Mouse (Mus musculus): Measurements from ENCODE around the gene Cenpq. TPM values are rescaled to one million over a fixed set of nuclear protein-coding genes. Genes with fewer than 3 reads are reported as not detected.

Cenpq gene
- polyA plus RNA-seq, 1 experiment from 2014 or later: 16.3 TPM

- Histone ChIP-seq H3K9ac (no peak overlapping the region), H3K4me2 (no peak overlapping the region), H3K9me3 (replicated peaks) (no peaks in the 10 kb centered on the region), H3K4me3 (no peak overlapping the region), H3K27ac (no peak overlapping the region), H3K27me3 (no peaks in the 10 kb centered on the region), H3K36me3 (no peaks in the 10 kb centered on the region), H3K4me1 (replicated peaks) (no peaks in the 10 kb centered on the region)
- no peak for ATAC-seq (replicated peaks; ENCODE audit: insufficient number of reproducible peaks, insufficient read depth, low FRiP score, low read depth)
- WGBS: 71% methylated on average over 4 of the region's 4 CpGs
These were observed 46.9 kb downstream of the Cenpq start for GRCm38 (mm10) chr17:40887849-40888536.

DNA sequence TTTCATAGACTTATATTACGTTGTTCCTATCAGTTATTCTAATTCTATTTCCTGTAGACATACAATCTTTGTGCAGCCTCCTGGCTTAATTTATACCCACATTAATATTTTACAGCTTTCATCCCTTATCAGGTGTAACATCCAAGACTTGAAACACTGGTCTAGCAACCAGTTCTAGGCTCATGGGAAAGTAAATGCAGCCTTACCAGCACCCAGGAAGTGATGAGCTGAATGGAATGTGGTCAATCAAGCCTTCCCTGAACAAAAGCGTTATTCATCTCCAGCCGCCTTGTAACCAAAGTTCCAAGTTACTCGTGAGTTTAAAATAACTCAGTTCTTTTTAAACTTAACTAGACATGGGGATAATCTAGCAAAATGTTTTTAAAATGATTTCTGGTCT is 49.7 kb downstream of the Cenpq start:
- Histone ChIP-seq H3K9ac (no peak overlapping the region), H3K27ac (no peak overlapping the region), H3K36me3 (no peaks in the 10 kb centered on the region), H3K4me3 (no peak overlapping the region), H3K4me1 (replicated peaks) (no peaks in the 10 kb centered on the region), H3K9me3 (replicated peaks) (no peaks in the 10 kb centered on the region), H3K27me3 (no peaks in the 10 kb centered on the region), H3K4me2 (no peak overlapping the region)
- 73% methylated on average over 4 of the region's 4 CpGs for WGBS
- ATAC-seq (replicated peaks; ENCODE audit: insufficient number of reproducible peaks, insufficient read depth, low FRiP score, low read depth): no peak

GRCm38 (mm10) chr17:40882172-40882571 is 52.7 kb downstream of the Cenpq start:
- Histone ChIP-seq H3K9ac (no peak overlapping the region), H3K36me3 (no peaks in the 10 kb centered on the region), H3K4me2 (no peak overlapping the region), H3K27ac (no peak overlapping the region), H3K9me3 (replicated peaks) (no peaks in the 10 kb centered on the region), H3K27me3 (no peaks in the 10 kb centered on the region), H3K4me1 (replicated peaks) (peaks cover 12% of the 10 kb centered on the region), H3K4me3 (no peak overlapping the region)
- 77% methylated on average over 6 of the region's 6 CpGs for WGBS
- no peak for ATAC-seq (replicated peaks; ENCODE audit: insufficient number of reproducible peaks, insufficient read depth, low FRiP score, low read depth)

GRCm38 (mm10) chr17:40879924-40880691 is 54.7 kb downstream of the Cenpq start, which contains the start of gene 9130008F23Rik:
9130008F23Rik (minus strand) TSS chr17:40880559.
- H3K4me1 ChIP-seq (replicated peaks): peaks cover 12% of the 10 kb centered on the region
- no peaks in the 10 kb centered on the region for H3K36me3 ChIP-seq
- peak within 1 kb of the TSS; percentile 86 for H3K27ac ChIP-seq
- H3K4me2 ChIP-seq: peak within 1 kb of the TSS; percentile 80
- H3K4me3 ChIP-seq: peak within 1 kb of the TSS; percentile 82
- under 1% methylated on average over 40 of the region's 40 CpGs for WGBS
- H3K9me3 ChIP-seq (replicated peaks): no peaks in the 10 kb centered on the region
- ATAC-seq (replicated peaks; ENCODE audit: insufficient number of reproducible peaks, insufficient read depth, low FRiP score, low read depth): peak; percentile 72
- H3K27me3 ChIP-seq: no peaks in the 10 kb centered on the region
- peak within 1 kb of the TSS; percentile 77 for H3K9ac ChIP-seq

DNA sequence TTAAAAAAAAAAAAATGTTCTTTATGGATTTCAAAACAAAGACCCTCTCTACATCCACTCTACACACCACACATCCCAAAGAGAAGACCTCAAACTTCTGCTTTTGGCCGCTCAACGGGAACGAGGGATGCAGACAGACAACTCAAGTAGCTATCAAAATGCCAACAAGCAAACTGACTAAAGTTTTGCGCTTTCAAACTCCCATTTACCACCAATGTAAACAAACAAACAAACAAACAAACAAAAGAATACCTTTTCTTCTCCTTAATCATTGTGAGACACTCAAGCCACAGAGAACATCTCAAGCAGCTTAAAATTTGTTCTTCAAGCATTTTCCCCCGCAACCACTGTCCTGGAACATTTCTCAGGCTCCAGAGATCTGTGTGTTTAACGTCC is 55.3 kb downstream of the Cenpq start:
- no peaks in the 10 kb centered on the region for H3K27me3 ChIP-seq
- WGBS: 3% methylated on average over 6 of the region's 6 CpGs
- peak overlapping the region; percentile 80 for H3K4me2 ChIP-seq
- H3K27ac ChIP-seq: peak overlapping the region; percentile 86
- peaks cover 12% of the 10 kb centered on the region for H3K4me1 ChIP-seq (replicated peaks)
- no peak for ATAC-seq (replicated peaks; ENCODE audit: insufficient number of reproducible peaks, insufficient read depth, low FRiP score, low read depth)
- H3K9me3 ChIP-seq (replicated peaks): no peaks in the 10 kb centered on the region
- H3K36me3 ChIP-seq: no peaks in the 10 kb centered on the region
- peak overlapping the region; percentile 82 for H3K4me3 ChIP-seq
- peak overlapping the region; percentile 77 for H3K9ac ChIP-seq

DNA sequence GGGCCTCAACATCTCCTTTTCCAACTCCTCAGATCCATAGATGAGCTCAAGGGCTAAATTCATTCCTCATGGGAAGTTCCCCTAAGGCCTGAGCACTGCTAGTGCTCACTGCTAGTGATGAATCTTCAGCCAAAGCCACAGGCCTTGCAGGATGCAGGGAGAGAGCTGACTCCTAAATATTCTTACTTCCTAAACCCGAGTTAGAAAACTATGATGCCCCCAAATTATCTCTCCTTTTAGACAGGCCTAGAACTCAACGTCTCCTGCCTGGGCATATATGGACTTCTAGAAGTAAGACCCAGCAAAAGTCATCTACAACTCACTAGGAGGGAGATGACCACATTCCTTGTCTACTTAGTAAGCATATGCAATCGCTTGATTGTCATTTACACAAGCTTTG is 57.1 kb downstream of the Cenpq start:
- H3K4me1 ChIP-seq (replicated peaks): peaks cover 12% of the 10 kb centered on the region
- H3K27ac ChIP-seq: no peak overlapping the region
- WGBS: 29% methylated on average over 3 of the region's 3 CpGs
- H3K4me3 ChIP-seq: peak overlapping the region; percentile 82
- no peak overlapping the region for H3K9ac ChIP-seq
- ATAC-seq (replicated peaks; ENCODE audit: insufficient number of reproducible peaks, insufficient read depth, low FRiP score, low read depth): no peak
- H3K36me3 ChIP-seq: no peaks in the 10 kb centered on the region
- no peaks in the 10 kb centered on the region for H3K9me3 ChIP-seq (replicated peaks)
- no peaks in the 10 kb centered on the region for H3K27me3 ChIP-seq
- peak overlapping the region; percentile 80 for H3K4me2 ChIP-seq

- H3K4me1 ChIP-seq (replicated peaks): peaks cover 12% of the 10 kb centered on the region
- WGBS: 70% methylated on average over 1 of the region's 1 CpGs
- H3K27ac ChIP-seq: no peak overlapping the region
- no peak for ATAC-seq (replicated peaks; ENCODE audit: insufficient number of reproducible peaks, insufficient read depth, low FRiP score, low read depth)
- H3K36me3 ChIP-seq: no peaks in the 10 kb centered on the region
- no peaks in the 10 kb centered on the region for H3K9me3 ChIP-seq (replicated peaks)
- no peak overlapping the region for H3K4me2 ChIP-seq
- no peak overlapping the region for H3K4me3 ChIP-seq
- no peaks in the 10 kb centered on the region for H3K27me3 ChIP-seq
- no peak overlapping the region for H3K9ac ChIP-seq
These were observed 59.3 kb downstream of the Cenpq start for GRCm38 (mm10) chr17:40875568-40875967.

DNA sequence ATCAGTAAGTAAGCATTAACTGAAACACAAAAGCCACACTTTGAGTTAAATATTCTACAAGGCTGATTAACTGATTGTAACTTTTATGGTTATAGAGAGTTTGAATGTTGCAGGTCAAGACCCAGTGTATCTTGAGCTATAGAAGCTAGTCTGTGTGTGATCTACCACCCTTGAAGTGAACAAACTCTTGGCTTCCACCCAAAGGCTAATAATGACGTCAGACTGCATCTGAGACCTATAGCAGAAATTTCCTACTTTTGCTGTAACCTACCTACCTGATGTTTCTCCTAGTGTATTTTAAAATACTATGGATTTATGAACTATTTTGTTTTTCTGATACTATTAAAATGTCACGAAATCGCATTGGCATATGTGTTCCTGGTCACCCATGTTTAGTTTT is 60.1 kb downstream of the Cenpq start:
- Histone ChIP-seq H3K4me3 (no peak overlapping the region), H3K27ac (no peak overlapping the region), H3K9ac (no peak overlapping the region), H3K4me1 (replicated peaks) (peaks cover 12% of the 10 kb centered on the region), H3K36me3 (no peaks in the 10 kb centered on the region), H3K4me2 (no peak overlapping the region), H3K27me3 (no peaks in the 10 kb centered on the region), H3K9me3 (replicated peaks) (no peaks in the 10 kb centered on the region)
- ATAC-seq (replicated peaks; ENCODE audit: insufficient number of reproducible peaks, insufficient read depth, low FRiP score, low read depth): no peak
- WGBS: 70% methylated on average over 3 of the region's 3 CpGs

GRCm38 (mm10) chr17:40873582-40874011 is 61.2 kb downstream of the Cenpq start:
- H3K27ac ChIP-seq: no peak overlapping the region
- no peak overlapping the region for H3K9ac ChIP-seq
- H3K27me3 ChIP-seq: no peaks in the 10 kb centered on the region
- no peaks in the 10 kb centered on the region for H3K36me3 ChIP-seq
- no peaks in the 10 kb centered on the region for H3K9me3 ChIP-seq (replicated peaks)
- 29% methylated on average over 2 of the region's 2 CpGs for WGBS
- no peak overlapping the region for H3K4me3 ChIP-seq
- no peak overlapping the region for H3K4me2 ChIP-seq
- ATAC-seq (replicated peaks; ENCODE audit: insufficient number of reproducible peaks, insufficient read depth, low FRiP score, low read depth): no peak
- peaks cover 17% of the 10 kb centered on the region for H3K4me1 ChIP-seq (replicated peaks)
